ENCODE assay signal across 8 mouse cellular contexts in the genomic region with DNA sequence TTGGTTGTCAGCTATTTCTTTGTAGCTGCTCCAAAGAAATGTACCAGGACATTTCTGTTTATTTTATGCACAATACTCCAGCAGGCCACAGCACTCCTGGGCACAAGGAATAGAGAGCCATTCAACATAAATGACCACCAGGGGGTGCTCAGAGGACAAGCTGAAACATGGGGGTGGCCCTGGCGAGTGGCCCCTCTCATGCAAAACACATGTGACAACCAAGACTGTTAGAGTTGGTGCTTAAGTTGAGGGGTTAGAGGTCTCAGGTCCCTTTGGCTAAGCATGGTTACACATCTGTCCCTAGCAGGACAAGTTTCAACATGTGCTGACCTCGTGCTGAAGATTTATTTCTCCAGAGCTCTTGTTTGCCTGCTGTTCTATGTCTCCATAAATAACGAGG.
DNase-seq lines count a peak whose midpoint lies in the region; ATAC-seq lines count a peak whose summit lies in the region.

No protein-coding gene starts in this region.

- no peaks in the 10 kb centered on the region for H3K36me3 ChIP-seq in heart, embryonic 11.5 days (ENCODE audit: control insufficient read depth, insufficient read depth, low read length)
- H3K36me3 ChIP-seq in forebrain, embryonic 14.5 days (ENCODE audit: control insufficient read depth, insufficient read depth, low read length): no peaks in the 10 kb centered on the region

- no peak overlapping the region for H3K27ac ChIP-seq in heart, embryonic 11.5 days (ENCODE audit: low read depth, low read length)
- no peak overlapping the region for H3K27ac ChIP-seq in forebrain, embryonic 14.5 days (ENCODE audit: low read depth, low read length)

- H3K4me2 ChIP-seq in heart, embryonic 11.5 days: no peak overlapping the region
- H3K4me2 ChIP-seq in forebrain, embryonic 14.5 days (ENCODE audit: low read length): no peak overlapping the region

- no peak for ATAC-seq in heart, embryonic 11.5 days (replicated peaks; ENCODE audit: insufficient number of reproducible peaks, low FRiP score, low TSS enrichment)
- ATAC-seq in forebrain, embryonic 14.5 days: no peak

- no peak overlapping the region for H3K9ac ChIP-seq in heart, embryonic 11.5 days (ENCODE audit: low read depth, low read length)
- no peak overlapping the region for H3K9ac ChIP-seq in forebrain, embryonic 14.5 days (ENCODE audit: low read length)

- no peaks in the 10 kb centered on the region for H3K27me3 ChIP-seq in heart, embryonic 11.5 days (ENCODE audit: control insufficient read depth, insufficient read depth, low read length)
- no peaks in the 10 kb centered on the region for H3K27me3 ChIP-seq in forebrain, embryonic 14.5 days (replicated peaks; ENCODE audit: control insufficient read depth, insufficient read depth, low read length)

- DNase-seq in heart, adult 11 months: peak; percentile 69
- DNase-seq in A20 (ENCODE audit: low read depth, low spot score) (peak; percentile 59), adipocyte (ENCODE audit: low spot score) (peak; percentile 56)
- peak; percentile 32 for DNase-seq in heart, postnatal 4 days
- peak; percentile 59 for DNase-seq in lung, postnatal 25 days (ENCODE audit: low spot score)
- no peak for DNase-seq in cerebellum, postnatal 36 days
- DNase-seq in forebrain, embryonic 14.5 days (ENCODE audit: low spot score): no peak

- no peaks in the 10 kb centered on the region for H3K4me1 ChIP-seq in heart, embryonic 11.5 days (ENCODE audit: control insufficient read depth, insufficient read depth, low read length)
- H3K4me1 ChIP-seq in forebrain, embryonic 14.5 days (ENCODE audit: control insufficient read depth, insufficient read depth, low read length): no peaks in the 10 kb centered on the region

- 54% methylated on average over 3 of the region's 3 CpGs for WGBS in heart, embryonic 11.5 days (ENCODE audit: insufficient replicate concordance)
- WGBS in forebrain, embryonic 14.5 days: 67% methylated on average over 3 of the region's 3 CpGs

- no peak overlapping the region for H3K4me3 ChIP-seq in heart, embryonic 11.5 days (ENCODE audit: low read depth, low read length)
- no peak overlapping the region for H3K4me3 ChIP-seq in forebrain, embryonic 14.5 days (ENCODE audit: low read depth, low read length)

- H3K9me3 ChIP-seq in heart, embryonic 11.5 days (replicated peaks; ENCODE audit: control insufficient read depth, low read length): no peaks in the 10 kb centered on the region
- H3K9me3 ChIP-seq in forebrain, embryonic 14.5 days (replicated peaks; ENCODE audit: control insufficient read depth, low read length): no peaks in the 10 kb centered on the region

Comparison
In these comparisons a context has a peak if more than half of its experiments do, and no peak if none do; other contexts are left out.
1. DNase-seq: peak in heart, adult 11 months (single experiment), A20 (single experiment), adipocyte (single experiment), heart, postnatal 4 days (single experiment) and lung, postnatal 25 days (single experiment); none in cerebellum, postnatal 36 days (0 of 2) and forebrain, embryonic 14.5 days (single experiment).